Mouse (Mus musculus): ENCODE data around the gene Rftn1. TPM values are rescaled to one million over a fixed set of nuclear protein-coding genes. Genes with fewer than 3 reads are reported as not detected.

The Rftn1 gene
- polyA plus RNA-seq, 1 experiment: 16.8 TPM

- TF ChIP-seq CTCF (IDR thresholded peaks at IDR 0.05; ENCODE audit: borderline replicate concordance, insufficient read depth, low read depth, low read length): no peak
- no peak for TF ChIP-seq POLR2A (IDR thresholded peaks at IDR 0.05; ENCODE audit: borderline replicate concordance, insufficient read depth, low read length)
- Histone ChIP-seq H3K4me3 (replicated peaks; ENCODE audit: insufficient read depth, low read depth, low read length) (no peak overlapping the region), H3K27ac (ENCODE audit: insufficient read depth, low read length) (no peak overlapping the region), H3K4me1 (ENCODE audit: control insufficient read depth, insufficient read depth, low read length) (peaks cover 38% of the 10 kb centered on the region), H3K27me3 (ENCODE audit: control insufficient read depth, insufficient read depth, low read length) (no peaks in the 10 kb centered on the region)
- 42% methylated on average over 3 of the region's 3 CpGs for WGBS
- peak; percentile 64 to 83 for DNase-seq
These were observed 7.9 kb downstream of the Rftn1 start for GRCm38 (mm10) chr17:50182542-50182951.

GRCm38 (mm10) chr17:50180899-50181570, 9.4 kb downstream of the Rftn1 start:
- H3K27me3 ChIP-seq (ENCODE audit: control insufficient read depth, insufficient read depth, low read length): no peaks in the 10 kb centered on the region
- WGBS: over 99% methylated on average over 4 of the region's 4 CpGs
- no peak for TF ChIP-seq CTCF (IDR thresholded peaks at IDR 0.05; ENCODE audit: borderline replicate concordance, insufficient read depth, low read depth, low read length)
- TF ChIP-seq POLR2A (IDR thresholded peaks at IDR 0.05; ENCODE audit: borderline replicate concordance, insufficient read depth, low read length): no peak
- H3K4me1 ChIP-seq (ENCODE audit: control insufficient read depth, insufficient read depth, low read length): peaks cover 38% of the 10 kb centered on the region
- H3K4me3 ChIP-seq (replicated peaks; ENCODE audit: insufficient read depth, low read depth, low read length): no peak overlapping the region
- no peak for DNase-seq
- H3K27ac ChIP-seq (ENCODE audit: insufficient read depth, low read length): no peak overlapping the region

GRCm38 (mm10) chr17:50173776-50174175, 16.7 kb downstream of the Rftn1 start:
- Histone ChIP-seq H3K27me3 (ENCODE audit: control insufficient read depth, insufficient read depth, low read length) (no peaks in the 10 kb centered on the region; the same call in 1 of the 2 replicates), H3K4me3 (replicated peaks; ENCODE audit: insufficient read depth, low read depth, low read length) (no peak overlapping the region), H3K4me1 (ENCODE audit: control insufficient read depth, insufficient read depth, low read length) (no peaks in the 10 kb centered on the region; the same call in 1 of the 2 replicates), H3K27ac (ENCODE audit: insufficient read depth, low read length) (no peak overlapping the region)
- TF ChIP-seq POLR2A (IDR thresholded peaks at IDR 0.05; ENCODE audit: borderline replicate concordance, insufficient read depth, low read length): no peak
- TF ChIP-seq CTCF (IDR thresholded peaks at IDR 0.05; ENCODE audit: borderline replicate concordance, insufficient read depth, low read depth, low read length): no peak
- no peak for DNase-seq
- WGBS: 89% methylated on average over 3 of the region's 3 CpGs

GRCm38 (mm10) chr17:50173368-50173767, 17.1 kb downstream of the Rftn1 start:
- H3K27me3 ChIP-seq (ENCODE audit: control insufficient read depth, insufficient read depth, low read length): no peaks in the 10 kb centered on the region; the same call in 1 of the 2 replicates
- 95% methylated on average over 5 of the region's 5 CpGs for WGBS
- H3K27ac ChIP-seq (ENCODE audit: insufficient read depth, low read length): no peak overlapping the region
- no peak for DNase-seq
- TF ChIP-seq POLR2A (IDR thresholded peaks at IDR 0.05; ENCODE audit: borderline replicate concordance, insufficient read depth, low read length) (no peak), CTCF (IDR thresholded peaks at IDR 0.05; ENCODE audit: borderline replicate concordance, insufficient read depth, low read depth, low read length) (no peak)
- no peak overlapping the region for H3K4me3 ChIP-seq (replicated peaks; ENCODE audit: insufficient read depth, low read depth, low read length)
- H3K4me1 ChIP-seq (ENCODE audit: control insufficient read depth, insufficient read depth, low read length): no peaks in the 10 kb centered on the region; the same call in 1 of the 2 replicates

- DNase-seq: no peak
- TF ChIP-seq POLR2A (IDR thresholded peaks at IDR 0.05; ENCODE audit: borderline replicate concordance, insufficient read depth, low read length) (no peak), CTCF (IDR thresholded peaks at IDR 0.05; ENCODE audit: borderline replicate concordance, insufficient read depth, low read depth, low read length) (no peak)
- no peak overlapping the region for H3K4me3 ChIP-seq (replicated peaks; ENCODE audit: insufficient read depth, low read depth, low read length)
- 98% methylated on average over 6 of the region's 6 CpGs for WGBS
- H3K27me3 ChIP-seq (ENCODE audit: control insufficient read depth, insufficient read depth, low read length): no peaks in the 10 kb centered on the region; the same call in 1 of the 2 replicates
- no peaks in the 10 kb centered on the region; the same call in 1 of the 2 replicates for H3K4me1 ChIP-seq (ENCODE audit: control insufficient read depth, insufficient read depth, low read length)
- no peak overlapping the region for H3K27ac ChIP-seq (ENCODE audit: insufficient read depth, low read length)
These were observed 17.7 kb downstream of the Rftn1 start for GRCm38 (mm10) chr17:50172795-50173194.

GRCm38 (mm10) chr17:50170935-50171545, 19.4 kb downstream of the Rftn1 start:
- DNase-seq: no peak
- H3K27me3 ChIP-seq (ENCODE audit: control insufficient read depth, insufficient read depth, low read length): no peaks in the 10 kb centered on the region; the same call in 1 of the 2 replicates
- H3K4me3 ChIP-seq (replicated peaks; ENCODE audit: insufficient read depth, low read depth, low read length): no peak overlapping the region
- WGBS: 82% methylated on average over 6 of the region's 6 CpGs
- TF ChIP-seq POLR2A (IDR thresholded peaks at IDR 0.05; ENCODE audit: borderline replicate concordance, insufficient read depth, low read length) (no peak), CTCF (IDR thresholded peaks at IDR 0.05; ENCODE audit: borderline replicate concordance, insufficient read depth, low read depth, low read length) (no peak)
- H3K4me1 ChIP-seq (ENCODE audit: control insufficient read depth, insufficient read depth, low read length): no peaks in the 10 kb centered on the region; the same call in 1 of the 2 replicates
- H3K27ac ChIP-seq (ENCODE audit: insufficient read depth, low read length): no peak overlapping the region

GRCm38 (mm10) chr17:50169946-50170427, 20.5 kb downstream of the Rftn1 start:
- DNase-seq: no peak
- TF ChIP-seq CTCF (IDR thresholded peaks at IDR 0.05; ENCODE audit: borderline replicate concordance, insufficient read depth, low read depth, low read length): no peak
- TF ChIP-seq POLR2A (IDR thresholded peaks at IDR 0.05; ENCODE audit: borderline replicate concordance, insufficient read depth, low read length): no peak
- no peak overlapping the region for H3K27ac ChIP-seq (ENCODE audit: insufficient read depth, low read length)
- no peaks in the 10 kb centered on the region; the same call in 1 of the 2 replicates for H3K4me1 ChIP-seq (ENCODE audit: control insufficient read depth, insufficient read depth, low read length)
- no peak overlapping the region for H3K4me3 ChIP-seq (replicated peaks; ENCODE audit: insufficient read depth, low read depth, low read length)
- WGBS: 64% methylated on average over 7 of the region's 7 CpGs
- H3K27me3 ChIP-seq (ENCODE audit: control insufficient read depth, insufficient read depth, low read length): no peaks in the 10 kb centered on the region; the same call in 1 of the 2 replicates
